Mouse (Mus musculus): ENCODE measurements at regions not wholly inside any gene's neighbourhood (a gene's known extent, or its start where the extent isn't known, plus 50 kb on each side); places are given as distances from the start of the nearest gene placed in this dataset.
A peak's percentile ranks its signal among the peaks of the same experiment; 100 is the strongest.

DNA sequence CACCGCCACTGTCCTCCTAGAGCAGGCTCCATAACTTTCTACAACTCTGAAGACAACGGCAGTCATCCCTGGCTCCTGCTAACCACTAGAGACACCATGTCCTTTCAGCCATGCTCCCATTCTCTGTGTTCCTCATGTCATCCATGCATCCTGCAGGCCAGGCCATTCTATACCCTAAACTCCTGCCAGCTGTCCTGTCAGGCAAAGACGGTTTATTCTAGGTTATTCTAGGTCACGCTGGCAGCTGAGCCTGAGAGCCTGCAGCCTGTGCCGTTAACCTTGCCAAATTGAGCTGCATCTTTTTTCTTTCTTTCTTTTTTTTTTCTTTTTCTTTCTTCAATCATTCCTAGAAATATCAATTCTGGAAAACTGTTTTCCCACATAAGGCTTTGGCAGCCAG is 406.0 kb upstream of the Acvr2a start:
- no peak for DNase-seq (ENCODE audit: low spot score in 2 of 2)

- DNase-seq (ENCODE audit: low spot score in 2 of 2): no peak
Observed at GRCm38 (mm10) chr2:48409876-48410275, 404.0 kb upstream of the Acvr2a start.

- DNase-seq (ENCODE audit: low spot score in 2 of 2): no peak
Observed at GRCm38 (mm10) chr2:48411392-48411791, 402.5 kb upstream of the Acvr2a start.

GRCm38 (mm10) chr2:48412683-48413440 is 401.0 kb upstream of the Acvr2a start:
- DNase-seq (ENCODE audit: low spot score in 2 of 2): no peak

GRCm38 (mm10) chr2:48414596-48415481 is 399.1 kb upstream of the Acvr2a start:
- no peak for DNase-seq (ENCODE audit: low spot score in 2 of 2)

DNA sequence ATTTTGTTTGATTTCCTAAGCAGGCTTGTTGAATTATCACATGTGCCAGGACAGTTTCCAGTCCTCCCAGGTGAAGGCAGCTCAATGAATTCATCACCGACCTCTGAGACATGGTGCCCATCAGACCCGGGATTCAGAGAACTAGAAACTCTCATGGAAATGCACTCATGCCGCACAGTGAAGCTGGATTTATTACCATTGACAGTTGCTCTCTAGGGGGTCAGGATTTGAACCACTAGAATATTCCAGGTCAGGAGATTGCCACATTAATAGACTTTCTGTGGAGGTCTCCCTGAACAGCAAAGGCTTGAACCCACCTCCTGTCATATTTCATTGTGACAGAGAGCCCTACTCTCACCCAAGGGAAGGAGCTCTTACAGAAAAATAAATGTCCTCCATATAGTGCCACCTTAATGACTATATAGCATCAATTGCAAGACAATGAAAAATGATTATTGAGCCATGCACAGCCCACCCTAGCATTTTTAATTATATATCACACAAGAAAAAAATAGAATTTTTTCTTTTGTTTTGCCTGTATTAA is 397.6 kb upstream of the Acvr2a start:
- no peak for DNase-seq (ENCODE audit: low spot score in 2 of 2)

GRCm38 (mm10) chr2:48417000-48417596 is 396.8 kb upstream of the Acvr2a start:
- no peak for DNase-seq (ENCODE audit: low spot score in 2 of 2)

GRCm38 (mm10) chr2:48420791-48421190 is 393.1 kb upstream of the Acvr2a start:
- no peak for DNase-seq (ENCODE audit: low spot score in 2 of 2)

- DNase-seq (ENCODE audit: low spot score in 2 of 2): peak; percentile 31 to 51
Observed at GRCm38 (mm10) chr2:48423861-48424442, 390.0 kb upstream of the Acvr2a start.

- DNase-seq (ENCODE audit: low spot score in 2 of 2): no peak
Observed at GRCm38 (mm10) chr2:48424562-48424961, 389.3 kb upstream of the Acvr2a start.

- DNase-seq (ENCODE audit: low spot score in 2 of 2): no peak
Observed at GRCm38 (mm10) chr2:48425200-48426090, 388.5 kb upstream of the Acvr2a start.

DNA sequence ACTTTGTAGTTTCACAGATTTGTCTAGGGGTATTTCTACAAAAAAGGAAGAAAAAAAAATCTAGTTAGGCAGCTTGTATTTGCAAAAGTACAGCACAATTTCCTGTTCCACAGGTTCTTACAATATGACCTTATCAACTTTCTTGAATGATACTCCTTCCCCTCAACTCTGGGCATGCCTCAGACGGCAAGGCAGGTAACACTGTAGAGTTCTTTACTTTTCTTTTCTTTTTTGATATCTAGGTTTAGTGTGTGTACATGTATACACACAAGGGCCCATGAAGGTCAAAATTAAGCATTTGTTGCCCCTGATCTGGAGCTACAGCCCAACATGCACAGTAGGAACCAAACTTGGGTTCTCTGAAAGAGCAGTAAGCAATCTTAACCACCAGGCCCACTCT is 381.4 kb upstream of the Acvr2a start:
- no peak for DNase-seq (ENCODE audit: low spot score in 2 of 2)

- no peak for DNase-seq (ENCODE audit: low spot score in 2 of 2)
Observed at GRCm38 (mm10) chr2:48441296-48441990, 372.5 kb upstream of the Acvr2a start.

- DNase-seq (ENCODE audit: low spot score in 2 of 2): no peak
Observed at GRCm38 (mm10) chr2:48441991-48442544, 371.8 kb upstream of the Acvr2a start.

- no peak for DNase-seq (ENCODE audit: low spot score in 2 of 2)
Observed at GRCm38 (mm10) chr2:48445898-48446604, 367.9 kb upstream of the Acvr2a start.

DNA sequence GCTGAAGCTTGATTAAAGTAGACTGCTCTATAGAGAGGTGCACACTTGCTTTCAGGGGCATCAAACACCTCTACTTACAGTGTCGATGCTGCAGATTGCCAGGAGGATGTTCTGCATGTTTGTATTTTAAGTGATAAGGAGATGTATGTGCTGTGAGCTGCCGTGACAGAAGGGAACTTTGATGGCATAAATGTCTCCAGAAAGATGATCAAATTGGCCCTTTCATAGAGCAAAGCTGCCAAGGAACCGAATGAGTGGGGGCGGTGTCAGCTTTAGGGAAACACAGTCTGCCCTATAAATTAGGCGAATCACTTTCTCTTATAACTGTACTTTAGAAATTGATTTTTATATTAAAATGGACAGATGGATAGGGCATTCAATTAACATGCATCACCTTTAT is 367.3 kb upstream of the Acvr2a start:
- DNase-seq (ENCODE audit: low spot score in 2 of 2): peak in 1 of 2 experiments; percentile 38

DNA sequence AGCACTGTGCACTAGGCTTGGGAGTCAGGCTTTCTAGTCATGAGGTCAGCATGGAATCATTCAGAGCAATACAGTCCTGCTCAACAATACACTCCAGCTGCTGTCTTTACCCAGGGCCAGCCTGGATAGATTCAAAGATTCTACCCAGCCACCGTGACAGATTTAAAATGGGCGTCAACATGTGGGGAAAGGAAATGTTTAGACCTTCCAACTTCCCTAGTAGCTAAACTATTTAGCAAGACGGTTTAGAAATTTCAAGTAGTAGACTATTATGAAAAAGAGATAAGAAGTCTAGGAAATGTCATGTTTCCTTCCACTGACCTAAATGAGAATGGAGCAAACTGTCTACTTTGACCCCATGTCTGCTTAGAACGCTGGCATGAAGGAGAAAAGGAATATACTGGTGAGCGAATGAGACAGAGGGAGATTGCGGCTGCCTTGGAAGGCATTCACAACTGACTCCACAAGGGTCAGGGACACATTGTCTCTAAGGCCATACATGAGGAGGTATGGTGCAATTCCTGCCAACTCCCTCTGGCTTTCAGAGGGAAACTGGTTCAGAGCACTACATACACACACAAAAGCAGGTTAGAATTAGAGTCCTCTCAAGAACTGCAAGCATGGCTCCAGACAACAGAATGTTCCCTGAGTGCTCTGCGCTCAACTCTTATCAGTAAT is 364.6 kb upstream of the Acvr2a start:
- DNase-seq (ENCODE audit: low spot score in 2 of 2): no peak

Measured in layer of hippocampus, adult 8-10 months (tissue).